Mouse (Mus musculus): ENCODE measurements around the gene Fbxo17. TPM values are rescaled to one million over a fixed set of nuclear protein-coding genes. Genes with fewer than 3 reads are reported as not detected.

The Fbxo17 gene
- total and polyA plus RNA-seq, 2 experiments: 0.46 to 0.53 TPM

DNA sequence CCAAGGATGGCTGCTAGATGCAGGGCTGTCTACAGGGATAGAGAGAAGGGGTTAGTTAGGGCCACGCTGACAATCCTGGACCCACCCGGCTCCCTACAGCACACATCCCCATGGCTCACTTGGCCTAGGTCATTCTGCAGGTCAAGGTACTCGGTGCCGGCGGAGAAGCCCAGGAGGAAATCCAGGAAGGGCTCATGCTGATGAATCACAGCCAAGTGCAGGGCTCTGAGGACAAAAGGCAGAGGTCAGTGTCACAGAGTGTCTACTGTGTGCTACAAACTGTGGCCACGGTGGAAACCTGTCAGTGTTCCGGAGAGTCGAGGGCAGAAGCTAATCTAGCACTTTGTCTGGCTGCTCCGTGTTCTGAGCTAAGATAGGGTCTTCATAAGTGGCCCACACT lies 45.3 kb downstream of the Fbxo17 start:
- Histone ChIP-seq H3K36me3 (ENCODE audit: control insufficient read depth, insufficient read depth, low read length) (peaks cover 3% of the 10 kb centered on the region; the same call in 1 of the 2 replicates), H3K9ac (ENCODE audit: low read depth, low read length) (no peak overlapping the region), H3K4me3 (ENCODE audit: insufficient read depth, low read depth, low read length) (no peak overlapping the region), H3K79me2 (ENCODE audit: control insufficient read depth, insufficient read depth, low read length) (peaks cover 18% of the 10 kb centered on the region; the same call in 1 of the 2 replicates), H3K4me1 (ENCODE audit: control insufficient read depth, insufficient read depth, low read length) (peaks cover 5% of the 10 kb centered on the region), H3K27ac (replicated peaks; ENCODE audit: insufficient read depth, low read depth, low read length) (no peak overlapping the region), H3K27me3 (ENCODE audit: control insufficient read depth, insufficient read depth, low read length) (no peaks in the 10 kb centered on the region)
- TF ChIP-seq CTCF (IDR thresholded peaks at IDR 0.05; ENCODE audit: low read depth, low read length) (no peak), POLR2A (IDR thresholded peaks at IDR 0.05; ENCODE audit: extremely low read depth, insufficient read depth, low read length) (no peak)
- peak; percentile 82 for DNase-seq (ENCODE audit: extremely low read depth, low read depth, low spot score)
- WGBS: 22% methylated on average over 9 of the region's 9 CpGs

GRCm38 (mm10) chr7:28765211-28765610 lies 48.6 kb downstream of the Fbxo17 start:
- Histone ChIP-seq H3K36me3 (ENCODE audit: control insufficient read depth, insufficient read depth, low read length) (no peaks in the 10 kb centered on the region; the same call in 1 of the 2 replicates), H3K4me1 (ENCODE audit: control insufficient read depth, insufficient read depth, low read length) (peaks cover 11% of the 10 kb centered on the region), H3K27ac (replicated peaks; ENCODE audit: insufficient read depth, low read depth, low read length) (no peak overlapping the region), H3K9ac (ENCODE audit: low read depth, low read length) (no peak overlapping the region), H3K4me3 (ENCODE audit: insufficient read depth, low read depth, low read length) (peak overlapping the region; percentile 99; the same call in 1 of the 2 replicates), H3K79me2 (ENCODE audit: control insufficient read depth, insufficient read depth, low read length) (peaks cover 28% of the 10 kb centered on the region; the same call in 1 of the 2 replicates), H3K27me3 (ENCODE audit: control insufficient read depth, insufficient read depth, low read length) (no peaks in the 10 kb centered on the region)
- DNase-seq (ENCODE audit: extremely low read depth, low read depth, low spot score): no peak
- TF ChIP-seq CTCF (IDR thresholded peaks at IDR 0.05; ENCODE audit: low read depth, low read length) (no peak), POLR2A (IDR thresholded peaks at IDR 0.05; ENCODE audit: extremely low read depth, insufficient read depth, low read length) (no peak)
- 55% methylated on average over 6 of the region's 6 CpGs for WGBS

DNA sequence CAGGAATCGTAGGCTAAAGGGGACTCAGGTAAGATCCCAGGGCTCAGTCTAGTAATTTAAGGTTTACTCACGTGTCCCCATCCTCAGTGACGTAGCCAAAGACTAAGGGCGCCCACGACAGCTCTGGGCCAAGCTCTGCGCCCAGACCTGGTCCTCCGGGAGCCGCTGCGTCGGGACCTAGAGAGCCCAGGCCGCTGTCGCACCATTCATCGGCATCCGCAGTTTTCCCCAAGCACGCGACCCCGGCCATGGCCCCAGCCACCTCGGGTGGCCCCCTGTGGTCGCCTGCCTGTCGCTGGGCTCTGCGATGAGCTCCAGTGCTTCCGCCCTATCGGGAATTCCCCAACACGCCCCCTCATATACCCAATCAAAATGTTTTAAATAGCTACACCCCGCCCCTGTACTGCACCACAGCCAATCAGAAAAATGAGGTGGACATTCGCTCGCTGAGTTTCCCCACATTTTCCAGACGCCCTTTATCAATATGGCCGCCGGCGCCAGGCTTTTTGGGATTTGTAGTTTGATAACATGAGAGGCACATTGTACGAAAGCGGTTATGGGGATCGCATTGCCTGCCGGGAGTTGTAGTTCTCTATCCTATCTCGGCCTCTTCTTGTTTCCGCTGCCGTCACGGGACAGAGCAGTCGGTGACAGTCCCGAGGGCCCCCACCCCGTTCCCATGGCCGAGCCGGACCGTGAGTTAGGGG lies 49.7 kb downstream of the Fbxo17 start, which contains the start of gene Sirt2:
Gene Sirt2, plus strand, starts transcription at position 563 of the 707 bp plus-strand sequence.
- DNase-seq (ENCODE audit: extremely low read depth, low read depth, low spot score): peak; percentile 97
- H3K4me3 ChIP-seq (ENCODE audit: insufficient read depth, low read depth, low read length): peak within 1 kb of the TSS; percentile 99
- H3K79me2 ChIP-seq (ENCODE audit: control insufficient read depth, insufficient read depth, low read length): peaks cover 35% of the 10 kb centered on the region; the same call in 1 of the 2 replicates
- TF ChIP-seq CTCF (IDR thresholded peaks at IDR 0.05; ENCODE audit: low read depth, low read length) (no peak), POLR2A (IDR thresholded peaks at IDR 0.05; ENCODE audit: extremely low read depth, insufficient read depth, low read length) (0 out of 2 replicates have a peak, but pooled peaks have one; percentile 42)
- peaks cover 11% of the 10 kb centered on the region for H3K4me1 ChIP-seq (ENCODE audit: control insufficient read depth, insufficient read depth, low read length)
- under 1% methylated on average over 45 of the region's 45 CpGs for WGBS
- peak within 1 kb of the TSS; percentile 84 for H3K27ac ChIP-seq (replicated peaks; ENCODE audit: insufficient read depth, low read depth, low read length)
- no peaks in the 10 kb centered on the region for H3K27me3 ChIP-seq (ENCODE audit: control insufficient read depth, insufficient read depth, low read length)
- no peaks in the 10 kb centered on the region for H3K36me3 ChIP-seq (ENCODE audit: control insufficient read depth, insufficient read depth, low read length)
- peak within 1 kb of the TSS; percentile 87 for H3K9ac ChIP-seq (ENCODE audit: low read depth, low read length)

- TF ChIP-seq POLR2A (IDR thresholded peaks at IDR 0.05; ENCODE audit: extremely low read depth, insufficient read depth, low read length) (no peak), CTCF (IDR thresholded peaks at IDR 0.05; ENCODE audit: low read depth, low read length) (no peak)
- no peaks in the 10 kb centered on the region for H3K27me3 ChIP-seq (ENCODE audit: control insufficient read depth, insufficient read depth, low read length)
- peak overlapping the region; percentile 73 for H3K9ac ChIP-seq (ENCODE audit: low read depth, low read length)
- 6% methylated on average over 14 of the region's 14 CpGs for WGBS
- H3K79me2 ChIP-seq (ENCODE audit: control insufficient read depth, insufficient read depth, low read length): peaks cover 35% of the 10 kb centered on the region; the same call in 1 of the 2 replicates
- no peak overlapping the region for H3K27ac ChIP-seq (replicated peaks; ENCODE audit: insufficient read depth, low read depth, low read length)
- H3K4me3 ChIP-seq (ENCODE audit: insufficient read depth, low read depth, low read length): peak overlapping the region; percentile 86
- peak; percentile 14 for DNase-seq (ENCODE audit: extremely low read depth, low read depth, low spot score)
- no peaks in the 10 kb centered on the region for H3K36me3 ChIP-seq (ENCODE audit: control insufficient read depth, insufficient read depth, low read length)
- H3K4me1 ChIP-seq (ENCODE audit: control insufficient read depth, insufficient read depth, low read length): peaks cover 11% of the 10 kb centered on the region
Observed at GRCm38 (mm10) chr7:28766910-28767309, 50.3 kb downstream of the Fbxo17 start.

DNA sequence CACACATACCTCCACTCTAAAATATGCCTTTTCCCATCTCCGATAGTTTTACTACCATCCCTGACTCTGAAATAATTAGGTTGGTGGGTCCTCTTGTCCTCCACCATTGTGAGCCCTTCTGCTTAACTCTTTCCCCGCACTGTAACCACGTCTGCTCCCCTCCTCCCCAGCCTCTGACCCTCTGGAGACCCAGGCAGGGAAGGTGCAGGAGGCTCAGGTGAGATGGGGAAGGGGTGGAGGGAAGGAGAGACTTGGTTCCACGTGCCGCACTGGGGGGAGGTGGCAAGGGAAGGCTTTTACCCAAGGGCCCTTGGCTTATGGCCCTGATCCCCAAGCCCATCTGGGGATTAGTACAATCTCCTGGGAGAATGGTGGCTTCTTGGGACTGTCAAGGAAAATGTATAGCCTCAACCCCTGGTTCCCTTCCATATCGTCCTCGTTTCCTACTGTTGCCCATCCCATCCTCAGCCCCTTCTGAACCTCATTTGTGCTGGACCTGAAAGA lies 50.9 kb downstream of the Fbxo17 start, which contains the start of gene Nfkbib:
Gene Nfkbib, minus strand, starts transcription at position 51 of the 504 bp plus-strand sequence.
- Histone ChIP-seq H3K4me3 (ENCODE audit: insufficient read depth, low read depth, low read length) (peak within 1 kb of the TSS; percentile 99), H3K27ac (replicated peaks; ENCODE audit: insufficient read depth, low read depth, low read length) (no peak within 1 kb of the TSS; the same call in 1 of the 2 replicates), H3K27me3 (ENCODE audit: control insufficient read depth, insufficient read depth, low read length) (no peaks in the 10 kb centered on the region), H3K79me2 (ENCODE audit: control insufficient read depth, insufficient read depth, low read length) (peaks cover 35% of the 10 kb centered on the region; the same call in 1 of the 2 replicates), H3K4me1 (ENCODE audit: control insufficient read depth, insufficient read depth, low read length) (peaks cover 11% of the 10 kb centered on the region), H3K36me3 (ENCODE audit: control insufficient read depth, insufficient read depth, low read length) (no peaks in the 10 kb centered on the region), H3K9ac (ENCODE audit: low read depth, low read length) (peak within 1 kb of the TSS; percentile 73)
- WGBS: 78% methylated on average over 7 of the region's 7 CpGs
- TF ChIP-seq CTCF (IDR thresholded peaks at IDR 0.05; ENCODE audit: low read depth, low read length) (no peak), POLR2A (IDR thresholded peaks at IDR 0.05; ENCODE audit: extremely low read depth, insufficient read depth, low read length) (no peak)
- no peak for DNase-seq (ENCODE audit: extremely low read depth, low read depth, low spot score)
